Mouse (Mus musculus): ENCODE measurements at regions not wholly inside any gene's neighbourhood (a gene's known extent, or its start where the extent isn't known, plus 50 kb on each side); places are given as distances from the start of the nearest gene placed in this dataset.

DNA sequence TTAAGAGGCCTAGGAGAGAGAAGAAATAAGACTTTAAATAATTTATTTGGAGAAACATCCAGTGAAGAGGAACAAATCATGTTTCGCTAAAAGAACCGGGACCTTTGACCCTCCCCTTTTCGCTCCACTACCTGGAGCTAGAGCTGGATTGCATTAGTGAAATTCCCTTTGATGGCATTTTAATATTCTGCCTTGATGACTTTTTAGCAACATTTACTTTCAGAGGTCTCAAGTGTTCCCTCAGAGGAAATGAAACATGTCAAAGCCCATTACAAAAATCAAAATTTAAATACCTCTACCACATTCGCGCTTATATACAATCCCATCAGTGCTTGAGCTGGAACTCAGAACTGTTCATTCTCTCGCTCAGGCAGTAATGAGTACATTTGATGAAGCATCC lies 297.0 kb upstream of the Gm10295 start:
- WGBS = 65% methylated on average over 6 of the region's 6 CpGs
- Histone ChIP-seq H3K4me3 (no peak overlapping the region), H3K36me3 (replicated peaks) (no peaks in the 10 kb centered on the region), H3K27me3 (replicated peaks; ENCODE audit: low read depth, poor library complexity, severe bottlenecking) (no peaks in the 10 kb centered on the region), H3K27ac (replicated peaks) (no peak overlapping the region), H3K4me1 (peaks cover 6% of the 10 kb centered on the region), H3K9me3 (no peaks in the 10 kb centered on the region)
- no peak for DNase-seq (ENCODE audit: low spot score)

GRCm38 (mm10) chr7:71646944-71647343 lies 295.7 kb upstream of the Gm10295 start:
- H3K4me3 ChIP-seq = no peak overlapping the region
- 84% methylated on average over 3 of the region's 3 CpGs for WGBS
- DNase-seq (ENCODE audit: low spot score) = no peak
- no peak overlapping the region for H3K27ac ChIP-seq (replicated peaks)
- H3K4me1 ChIP-seq = peaks cover 6% of the 10 kb centered on the region
- H3K9me3 ChIP-seq = no peaks in the 10 kb centered on the region
- H3K36me3 ChIP-seq (replicated peaks) = no peaks in the 10 kb centered on the region
- no peaks in the 10 kb centered on the region for H3K27me3 ChIP-seq (replicated peaks; ENCODE audit: low read depth, poor library complexity, severe bottlenecking)

GRCm38 (mm10) chr7:71623048-71623447 lies 271.8 kb upstream of the Gm10295 start:
- no peaks in the 10 kb centered on the region for H3K27me3 ChIP-seq (replicated peaks; ENCODE audit: low read depth, poor library complexity, severe bottlenecking)
- 71% methylated on average over 13 of the region's 13 CpGs for WGBS
- H3K4me3 ChIP-seq = no peak overlapping the region
- no peaks in the 10 kb centered on the region for H3K36me3 ChIP-seq (replicated peaks)
- no peaks in the 10 kb centered on the region for H3K4me1 ChIP-seq
- H3K27ac ChIP-seq (replicated peaks) = no peak overlapping the region
- H3K9me3 ChIP-seq = no peaks in the 10 kb centered on the region
- peak; percentile 8 for DNase-seq (ENCODE audit: low spot score)

GRCm38 (mm10) chr7:71603159-71603558 lies 251.9 kb upstream of the Gm10295 start:
- no peak overlapping the region for H3K4me3 ChIP-seq
- 75% methylated on average over 2 of the region's 2 CpGs for WGBS

GRCm38 (mm10) chr7:71596780-71597179 lies 245.5 kb upstream of the Gm10295 start:
- Histone ChIP-seq H3K9me3 (no peaks in the 10 kb centered on the region), H3K36me3 (replicated peaks) (no peaks in the 10 kb centered on the region), H3K4me1 (no peaks in the 10 kb centered on the region), H3K27ac (replicated peaks) (no peak overlapping the region), H3K4me3 (no peak overlapping the region), H3K27me3 (replicated peaks; ENCODE audit: low read depth, poor library complexity, severe bottlenecking) (no peaks in the 10 kb centered on the region)
- no peak for DNase-seq (ENCODE audit: low spot score)
- 91% methylated on average over 3 of the region's 3 CpGs for WGBS

More at GRCm38 (mm10) chr7:71603159-71603558, 251.9 kb upstream of the Gm10295 start:
- no peaks in the 10 kb centered on the region for H3K36me3 ChIP-seq (replicated peaks)
- H3K27ac ChIP-seq (replicated peaks) = no peak overlapping the region
- no peak for DNase-seq (ENCODE audit: low spot score)
- no peaks in the 10 kb centered on the region for H3K27me3 ChIP-seq (replicated peaks; ENCODE audit: low read depth, poor library complexity, severe bottlenecking)
- no peaks in the 10 kb centered on the region for H3K4me1 ChIP-seq
- H3K9me3 ChIP-seq = no peaks in the 10 kb centered on the region

GRCm38 (mm10) chr7:71587626-71588025 lies 236.3 kb upstream of the Gm10295 start:
- WGBS = 56% methylated on average over 5 of the region's 5 CpGs
- Histone ChIP-seq H3K36me3 (replicated peaks) (no peaks in the 10 kb centered on the region), H3K4me3 (no peak overlapping the region), H3K27me3 (replicated peaks; ENCODE audit: low read depth, poor library complexity, severe bottlenecking) (no peaks in the 10 kb centered on the region), H3K9me3 (no peaks in the 10 kb centered on the region), H3K4me1 (peaks cover 3% of the 10 kb centered on the region; the same call in 1 of the 2 replicates), H3K27ac (replicated peaks) (no peak overlapping the region)
- DNase-seq (ENCODE audit: low spot score) = no peak

DNA sequence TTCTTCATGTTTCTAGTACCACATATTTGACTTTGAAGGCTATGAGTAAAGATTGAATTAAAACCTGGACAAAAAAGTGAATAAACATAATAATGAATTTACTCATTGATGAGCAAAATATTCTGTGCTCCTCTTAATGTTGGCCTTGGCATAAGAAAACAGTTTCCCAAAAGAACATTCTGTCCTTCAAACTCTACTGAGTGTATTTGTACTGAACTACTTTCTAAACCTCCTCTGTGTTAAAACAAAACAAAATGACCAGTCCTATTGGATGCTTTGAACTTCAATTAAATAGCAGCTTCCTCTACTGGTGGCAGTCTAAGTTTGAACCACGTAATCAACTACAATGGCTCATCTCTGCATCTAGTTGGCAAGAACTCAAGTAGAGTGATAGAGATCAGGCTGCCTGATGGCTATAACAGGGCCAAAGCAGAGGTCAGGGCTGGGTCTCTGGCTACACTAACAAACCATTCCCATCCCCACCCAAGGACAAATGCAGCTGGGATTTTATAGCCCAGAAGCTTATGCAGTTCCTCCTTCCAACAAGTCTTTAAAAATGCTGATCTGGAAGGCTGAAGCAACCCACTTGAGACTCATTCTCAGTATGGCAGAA lies 232.3 kb upstream of the Gm10295 start:
- H3K4me1 ChIP-seq = peaks cover 3% of the 10 kb centered on the region; the same call in 1 of the 2 replicates
- H3K36me3 ChIP-seq (replicated peaks) = no peaks in the 10 kb centered on the region
- 62% methylated on average over 1 of the region's 1 CpGs for WGBS
- DNase-seq (ENCODE audit: low spot score) = no peak
- no peaks in the 10 kb centered on the region for H3K9me3 ChIP-seq
- H3K4me3 ChIP-seq = no peak overlapping the region
- H3K27me3 ChIP-seq (replicated peaks; ENCODE audit: low read depth, poor library complexity, severe bottlenecking) = no peaks in the 10 kb centered on the region
- no peak overlapping the region for H3K27ac ChIP-seq (replicated peaks)

- no peak overlapping the region for H3K27ac ChIP-seq (replicated peaks)
- no peaks in the 10 kb centered on the region for H3K36me3 ChIP-seq (replicated peaks)
- H3K27me3 ChIP-seq (replicated peaks; ENCODE audit: low read depth, poor library complexity, severe bottlenecking) = no peaks in the 10 kb centered on the region
- peak; percentile 79 for DNase-seq (ENCODE audit: low spot score)
- no peaks in the 10 kb centered on the region for H3K4me1 ChIP-seq
- WGBS = 27% methylated on average over 3 of the region's 3 CpGs
- no peaks in the 10 kb centered on the region for H3K9me3 ChIP-seq
- H3K4me3 ChIP-seq = no peak overlapping the region
Measured at GRCm38 (mm10) chr7:71581746-71582145, 230.5 kb upstream of the Gm10295 start.

DNA sequence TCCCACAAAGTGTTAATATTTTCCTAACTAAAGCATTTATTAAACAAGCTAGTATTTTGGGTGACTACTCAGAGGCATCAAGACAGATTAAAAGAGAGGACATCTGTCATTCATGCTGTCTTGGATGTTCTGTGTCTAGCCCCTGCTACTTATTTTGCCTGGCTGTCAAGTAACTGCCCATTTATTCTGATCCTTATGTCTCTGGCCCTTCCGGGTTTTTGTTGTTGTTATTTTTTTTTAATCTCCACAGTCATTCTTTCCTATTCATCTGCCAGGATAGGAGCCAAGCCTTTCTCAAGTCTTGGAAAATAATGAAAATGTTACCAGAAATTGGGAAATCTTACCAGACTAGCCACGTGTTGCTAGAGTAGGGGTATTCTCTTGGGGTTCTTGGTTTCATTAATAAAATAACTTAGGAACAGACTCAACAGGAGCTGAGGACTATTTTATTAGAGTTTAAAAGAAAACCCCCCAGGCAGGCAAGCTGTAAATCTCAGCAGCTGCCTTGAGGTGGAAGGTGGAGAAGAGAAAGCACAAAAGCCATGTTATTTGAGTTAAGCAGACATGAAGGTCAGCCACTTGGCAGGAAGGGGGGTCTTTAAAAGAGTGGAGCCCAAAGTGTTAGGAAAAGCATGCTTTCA lies 209.1 kb upstream of the Gm10295 start:
- no peak overlapping the region for H3K4me3 ChIP-seq
- 55% methylated on average over 2 of the region's 2 CpGs for WGBS
- DNase-seq (ENCODE audit: low spot score) = no peak
- no peaks in the 10 kb centered on the region for H3K27me3 ChIP-seq (replicated peaks; ENCODE audit: low read depth, poor library complexity, severe bottlenecking)
- H3K36me3 ChIP-seq (replicated peaks) = no peaks in the 10 kb centered on the region
- no peak overlapping the region for H3K27ac ChIP-seq (replicated peaks)
- peaks cover 12% of the 10 kb centered on the region; the same call in 1 of the 2 replicates for H3K4me1 ChIP-seq
- no peaks in the 10 kb centered on the region for H3K9me3 ChIP-seq

- Histone ChIP-seq H3K36me3 (replicated peaks) (no peaks in the 10 kb centered on the region), H3K27me3 (replicated peaks; ENCODE audit: low read depth, poor library complexity, severe bottlenecking) (no peaks in the 10 kb centered on the region), H3K4me1 (peaks cover 12% of the 10 kb centered on the region; the same call in 1 of the 2 replicates), H3K4me3 (no peak overlapping the region), H3K9me3 (peaks cover 3% of the 10 kb centered on the region; the same call in 1 of the 2 replicates), H3K27ac (replicated peaks) (no peak overlapping the region)
- DNase-seq (ENCODE audit: low spot score) = no peak
- 89% methylated on average over 5 of the region's 5 CpGs for WGBS
Measured at GRCm38 (mm10) chr7:71556473-71556872, 205.2 kb upstream of the Gm10295 start.

GRCm38 (mm10) chr7:71555476-71555875 lies 204.2 kb upstream of the Gm10295 start:
- Histone ChIP-seq H3K27ac (replicated peaks) (no peak overlapping the region), H3K36me3 (replicated peaks) (no peaks in the 10 kb centered on the region), H3K4me3 (no peak overlapping the region), H3K27me3 (replicated peaks; ENCODE audit: low read depth, poor library complexity, severe bottlenecking) (no peaks in the 10 kb centered on the region), H3K9me3 (peaks cover 3% of the 10 kb centered on the region; the same call in 1 of the 2 replicates), H3K4me1 (peaks cover 9% of the 10 kb centered on the region; the same call in 1 of the 2 replicates)
- 85% methylated on average over 3 of the region's 3 CpGs for WGBS
- no peak for DNase-seq (ENCODE audit: low spot score)

DNA sequence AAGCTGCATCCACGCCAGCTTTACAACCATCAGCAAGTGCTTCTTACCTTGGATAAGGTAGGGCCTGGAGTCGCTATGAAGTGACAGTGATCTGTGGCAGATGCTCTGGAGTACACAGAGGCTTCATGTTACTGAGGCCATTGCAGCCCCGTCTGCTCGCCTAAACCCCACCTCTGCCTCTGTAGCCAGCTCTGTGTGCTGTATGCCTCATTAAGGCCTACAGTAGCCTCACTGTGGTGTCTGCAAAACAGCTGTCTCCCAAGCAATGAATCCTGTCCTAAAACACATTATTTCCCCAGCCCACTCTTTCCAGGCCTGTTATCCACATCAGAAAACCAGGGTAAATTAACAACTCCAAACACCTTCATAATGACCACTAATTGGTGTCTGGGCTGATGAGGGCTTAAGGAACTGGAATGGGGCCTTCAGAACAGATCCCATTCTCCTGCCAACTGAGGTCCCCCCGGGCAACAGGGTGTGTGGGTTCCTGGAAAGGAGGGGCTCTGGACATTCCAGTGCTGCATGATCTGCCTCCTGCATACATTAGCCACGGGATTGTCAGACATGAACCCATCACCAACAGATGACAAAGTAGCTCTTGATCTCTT lies 195.4 kb upstream of the Gm10295 start:
- H3K27me3 ChIP-seq (replicated peaks; ENCODE audit: low read depth, poor library complexity, severe bottlenecking) = no peaks in the 10 kb centered on the region
- DNase-seq (ENCODE audit: low spot score) = no peak
- no peaks in the 10 kb centered on the region for H3K4me1 ChIP-seq
- 81% methylated on average over 6 of the region's 6 CpGs for WGBS
- no peak overlapping the region for H3K4me3 ChIP-seq
- H3K27ac ChIP-seq (replicated peaks) = no peak overlapping the region
- H3K9me3 ChIP-seq = no peaks in the 10 kb centered on the region
- H3K36me3 ChIP-seq (replicated peaks) = no peaks in the 10 kb centered on the region

DNA sequence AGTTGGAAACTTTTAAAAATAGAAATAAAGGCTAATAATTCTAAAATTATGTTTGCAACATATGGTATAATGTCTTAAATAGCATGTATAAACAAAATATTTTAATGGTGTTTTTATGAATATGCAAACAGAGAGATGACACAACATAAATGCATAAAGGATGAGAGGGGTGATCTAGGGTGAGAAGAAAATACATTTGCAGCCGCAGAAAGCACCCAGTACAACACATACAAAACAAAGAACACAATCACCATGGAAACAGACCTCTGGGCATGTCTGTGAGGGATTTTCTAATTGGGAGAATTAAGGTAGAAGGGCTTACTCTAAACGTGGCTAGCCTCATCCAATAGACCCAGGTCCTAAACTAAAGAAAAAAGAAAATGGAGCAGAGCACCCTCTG lies 190.2 kb upstream of the Gm10295 start:
- H3K27ac ChIP-seq (replicated peaks) = no peak overlapping the region
- WGBS = 60% methylated on average over 2 of the region's 2 CpGs
- no peaks in the 10 kb centered on the region for H3K36me3 ChIP-seq (replicated peaks)
- H3K4me3 ChIP-seq = no peak overlapping the region
- H3K27me3 ChIP-seq (replicated peaks; ENCODE audit: low read depth, poor library complexity, severe bottlenecking) = no peaks in the 10 kb centered on the region
- DNase-seq (ENCODE audit: low spot score) = no peak
- no peaks in the 10 kb centered on the region for H3K4me1 ChIP-seq
- no peaks in the 10 kb centered on the region for H3K9me3 ChIP-seq
